ENCODE assay signal across 8 mouse cellular contexts in the genomic region with DNA sequence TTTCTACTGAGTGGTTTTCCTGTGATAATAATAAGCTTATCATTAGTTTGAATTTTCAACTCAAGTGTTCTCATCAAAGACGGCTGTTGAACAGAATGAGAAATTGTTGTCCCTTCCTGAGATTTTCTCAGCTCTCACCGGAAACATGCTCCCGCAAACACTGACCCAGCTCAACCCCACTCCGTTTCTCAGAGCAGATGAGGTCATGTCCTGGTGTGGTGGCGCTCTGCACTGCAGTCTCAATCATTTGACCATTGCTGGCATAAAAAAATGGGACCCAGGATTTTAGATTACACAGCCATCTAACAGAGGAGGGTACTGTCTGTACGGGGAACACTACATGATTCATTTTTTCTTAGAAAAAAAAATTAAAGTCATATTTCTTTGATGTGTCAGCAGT.
DNase-seq lines count a peak whose midpoint lies in the region; ATAC-seq and TF ChIP-seq lines count a peak whose summit lies in the region.

No protein-coding gene starts in this region.

- peak; percentile 32; the same call in 1 of the 2 replicates for TF ChIP-seq CTCF in liver, adult 2 months (IDR thresholded peaks at IDR 0.05; ENCODE audit: low read depth, low read length)
- peak; percentile 61 for TF ChIP-seq CTCF in lung, postnatal 0 days (IDR thresholded peaks at IDR 0.05)

- H3K9me3 ChIP-seq in liver, embryonic 11.5 days (ENCODE audit: control insufficient read depth, low read length), result no peaks in the 10 kb centered on the region
- H3K9me3 ChIP-seq in lung, postnatal 0 days (ENCODE audit: low read length), result no peaks in the 10 kb centered on the region

- no peaks in the 10 kb centered on the region for H3K4me1 ChIP-seq in liver, adult 2 months (ENCODE audit: control insufficient read depth, insufficient read depth, low read length)
- no peaks in the 10 kb centered on the region for H3K4me1 ChIP-seq in liver, embryonic 11.5 days (replicated peaks; ENCODE audit: control insufficient read depth, insufficient read depth, low read length)
- H3K4me1 ChIP-seq in lung, postnatal 0 days (ENCODE audit: insufficient read depth, low read depth, low read length), result no peaks in the 10 kb centered on the region

- H3K4me3 ChIP-seq in liver, adult 2 months (ENCODE audit: insufficient read depth, low read depth, low read length), result no peak overlapping the region
- H3K4me3 ChIP-seq in liver, embryonic 11.5 days (ENCODE audit: low read depth, low read length), result no peak overlapping the region
- H3K4me3 ChIP-seq in lung, postnatal 0 days (ENCODE audit: low read depth, low read length), result no peak overlapping the region

- DNase-seq in liver, adult 2 months (ENCODE audit: extremely low read depth, low read depth, low spot score), result peak; percentile 33
- no peak for DNase-seq in liver, embryonic 11.5 days (ENCODE audit: low spot score)
- DNase-seq in adrenal gland, postnatal 25 days, result peak; percentile 42
- peak; percentile 63 for DNase-seq in heart, postnatal 4 days
- peak; percentile 75 for DNase-seq in lung, postnatal 0 days (ENCODE audit: low spot score)
- no peak for DNase-seq in right cerebral cortex, adult 2 months (ENCODE audit: low spot score in 2 of 2)
- DNase-seq in c-Kit-positive CD71-positive TER-119-positive erythroid progenitor cells, embryonic 14.5 days (ENCODE audit: low spot score), result no peak
- no peak for DNase-seq in cerebellum, adult 18-20 months

- no peaks in the 10 kb centered on the region for H3K36me3 ChIP-seq in liver, adult 2 months (ENCODE audit: control insufficient read depth, insufficient read depth, low read length)
- no peaks in the 10 kb centered on the region for H3K36me3 ChIP-seq in liver, embryonic 11.5 days (ENCODE audit: control insufficient read depth, insufficient read depth, low read length)
- no peaks in the 10 kb centered on the region for H3K36me3 ChIP-seq in lung, postnatal 0 days (ENCODE audit: insufficient read depth, low read length)

- no peaks in the 10 kb centered on the region for H3K27me3 ChIP-seq in liver, adult 2 months (ENCODE audit: control insufficient read depth, insufficient read depth, low read length)
- no peaks in the 10 kb centered on the region for H3K27me3 ChIP-seq in liver, embryonic 11.5 days (replicated peaks; ENCODE audit: control insufficient read depth, insufficient read depth, low read length)
- no peaks in the 10 kb centered on the region for H3K27me3 ChIP-seq in lung, postnatal 0 days (replicated peaks; ENCODE audit: insufficient read depth, low read length)

- H3K79me2 ChIP-seq in liver, adult 2 months (ENCODE audit: control insufficient read depth, insufficient read depth, low read length), result no peaks in the 10 kb centered on the region

- no peak; the same call in 1 of the 2 replicates for TF ChIP-seq EP300 in lung, postnatal 0 days (IDR thresholded peaks at IDR 0.05)

- WGBS in liver, adult 2 months, result 65% methylated on average over 6 of the region's 6 CpGs
- 38% methylated on average over 6 of the region's 6 CpGs for WGBS in liver, embryonic 11.5 days
- WGBS in lung, postnatal 0 days, result 8% methylated on average over 6 of the region's 6 CpGs

- no peak overlapping the region for H3K9ac ChIP-seq in liver, adult 2 months (ENCODE audit: low read depth, low read length)
- no peak overlapping the region for H3K9ac ChIP-seq in liver, embryonic 11.5 days (ENCODE audit: low read depth, low read length)
- no peak overlapping the region for H3K9ac ChIP-seq in lung, postnatal 0 days (replicated peaks; ENCODE audit: low read depth)

- no peak overlapping the region for H3K4me2 ChIP-seq in liver, embryonic 11.5 days
- H3K4me2 ChIP-seq in lung, postnatal 0 days (replicated peaks; ENCODE audit: low read depth, low read length), result no peak overlapping the region

- H3K27ac ChIP-seq in liver, adult 2 months (replicated peaks; ENCODE audit: insufficient read depth, low read depth, low read length), result no peak overlapping the region
- no peak overlapping the region for H3K27ac ChIP-seq in liver, embryonic 11.5 days (ENCODE audit: low read depth, low read length)
- no peak overlapping the region for H3K27ac ChIP-seq in lung, postnatal 0 days (ENCODE audit: low read length)

- no peak for ATAC-seq in liver, embryonic 11.5 days (replicated peaks; ENCODE audit: low FRiP score)
- ATAC-seq in lung, postnatal 0 days, result peak; percentile 92

- TF ChIP-seq POLR2A in liver, adult 2 months (IDR thresholded peaks at IDR 0.05; ENCODE audit: extremely low read depth, insufficient read depth, low read length), result no peak

Comparison
In these comparisons a context has a peak if more than half of its experiments do, and no peak if none do; other contexts are left out.
1. DNase-seq: peak in liver, adult 2 months (single experiment), adrenal gland, postnatal 25 days (single experiment), heart, postnatal 4 days (single experiment) and lung, postnatal 0 days (single experiment); none in liver, embryonic 11.5 days (single experiment), right cerebral cortex, adult 2 months (0 of 2), c-Kit-positive CD71-positive TER-119-positive erythroid progenitor cells, embryonic 14.5 days (single experiment) and cerebellum, adult 18-20 months (0 of 2).